Mouse (Mus musculus): Measurements from ENCODE around the gene Creb3l1. TPM values are rescaled to one million over a fixed set of nuclear protein-coding genes. Genes with fewer than 3 reads are reported as not detected.

Creb3l1 gene
- polyA plus RNA-seq, 1 experiment from 2014 or later: 3.6 TPM

DNA sequence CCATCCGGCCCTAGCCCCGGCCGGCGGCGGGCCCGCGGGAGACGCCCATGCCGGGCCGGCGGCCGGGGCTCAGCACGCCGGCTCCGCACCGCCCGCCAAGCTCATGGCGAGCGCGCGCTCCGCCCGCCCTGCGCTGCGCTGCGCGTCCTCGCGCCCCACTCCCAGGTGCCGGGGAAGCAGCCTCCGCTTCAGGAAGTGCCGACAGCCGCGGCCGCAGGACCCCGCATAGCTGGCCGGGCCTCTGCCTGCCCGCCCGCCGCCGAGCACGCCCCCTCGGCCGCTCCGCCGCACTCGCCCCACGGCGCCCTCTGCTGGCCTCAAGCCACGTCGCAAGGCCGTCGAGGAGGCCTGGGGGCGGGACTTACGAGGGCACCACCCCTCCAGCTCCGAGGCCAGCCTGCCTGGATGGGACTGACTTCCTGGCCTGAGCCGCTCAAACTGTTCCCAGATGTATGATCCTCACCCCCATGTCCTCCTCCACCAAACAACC is 60.8 kb downstream of the Creb3l1 start:
- peak; percentile 90 for ATAC-seq (ENCODE audit: low FRiP score)

DNA sequence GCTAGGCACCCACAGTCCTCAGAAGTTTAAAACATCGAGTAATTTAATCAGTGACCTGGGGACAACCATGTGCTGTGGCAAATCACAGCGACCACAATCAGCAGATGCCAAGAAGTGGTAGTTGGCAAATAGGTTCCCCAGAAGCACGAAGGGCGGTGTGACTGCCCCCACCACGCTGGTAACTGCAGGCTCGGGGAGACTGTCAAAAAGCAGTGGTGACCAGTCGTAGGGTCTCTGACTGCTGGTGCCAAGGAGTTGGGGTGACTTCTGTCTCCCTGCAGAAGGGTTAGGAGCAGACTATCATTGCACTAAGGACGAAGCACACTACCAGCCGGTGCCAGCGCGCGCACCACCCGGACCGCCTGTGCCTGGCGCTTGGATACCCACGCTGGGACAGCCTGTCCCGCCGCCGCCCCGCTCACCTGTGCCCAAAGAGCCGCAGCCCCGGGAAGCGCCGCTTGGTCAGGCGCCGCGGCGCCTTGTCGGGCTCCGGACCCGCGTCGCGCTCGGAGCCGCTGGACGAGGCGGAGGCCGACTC is 61.4 kb downstream of the Creb3l1 start:
- Histone ChIP-seq H3K9me3 (ENCODE audit: control insufficient read depth, low read length) (no peaks in the 10 kb centered on the region), H3K9ac (peak overlapping the region; percentile 93), H3K4me3 (replicated peaks; ENCODE audit: low read length) (peak overlapping the region; percentile 90), H3K36me3 (replicated peaks; ENCODE audit: control insufficient read depth, insufficient read depth) (no peaks in the 10 kb centered on the region), H3K27ac (peak overlapping the region; percentile 77), H3K27me3 (ENCODE audit: control insufficient read depth, insufficient read depth, low read length) (no peaks in the 10 kb centered on the region), H3K4me1 (replicated peaks; ENCODE audit: control insufficient read depth, insufficient read depth, low read length) (peaks cover 15% of the 10 kb centered on the region), H3K4me2 (replicated peaks) (peak overlapping the region; percentile 88)
- no peak for DNase-seq (ENCODE audit: low spot score)
- peak; percentile 50; the same call in 1 of the 2 replicates for ATAC-seq (ENCODE audit: low FRiP score)
- under 1% methylated on average over 37 of the region's 39 CpGs for WGBS

More for the DNA sequence above, 60.8 kb downstream of the Creb3l1 start:
- H3K4me3 ChIP-seq (replicated peaks; ENCODE audit: low read length): peak overlapping the region; percentile 90
- peaks cover 14% of the 10 kb centered on the region for H3K4me1 ChIP-seq (replicated peaks; ENCODE audit: control insufficient read depth, insufficient read depth, low read length)
- no peaks in the 10 kb centered on the region for H3K36me3 ChIP-seq (replicated peaks; ENCODE audit: control insufficient read depth, insufficient read depth)
- H3K27me3 ChIP-seq (ENCODE audit: control insufficient read depth, insufficient read depth, low read length): no peaks in the 10 kb centered on the region
- WGBS: under 1% methylated on average over 37 of the region's 57 CpGs
- H3K4me2 ChIP-seq (replicated peaks): peak overlapping the region; percentile 88
- H3K9me3 ChIP-seq (ENCODE audit: control insufficient read depth, low read length): no peaks in the 10 kb centered on the region
- H3K27ac ChIP-seq: peak overlapping the region; percentile 77
- peak; percentile 94 for DNase-seq (ENCODE audit: low spot score)
- peak overlapping the region; percentile 93 for H3K9ac ChIP-seq

DNA sequence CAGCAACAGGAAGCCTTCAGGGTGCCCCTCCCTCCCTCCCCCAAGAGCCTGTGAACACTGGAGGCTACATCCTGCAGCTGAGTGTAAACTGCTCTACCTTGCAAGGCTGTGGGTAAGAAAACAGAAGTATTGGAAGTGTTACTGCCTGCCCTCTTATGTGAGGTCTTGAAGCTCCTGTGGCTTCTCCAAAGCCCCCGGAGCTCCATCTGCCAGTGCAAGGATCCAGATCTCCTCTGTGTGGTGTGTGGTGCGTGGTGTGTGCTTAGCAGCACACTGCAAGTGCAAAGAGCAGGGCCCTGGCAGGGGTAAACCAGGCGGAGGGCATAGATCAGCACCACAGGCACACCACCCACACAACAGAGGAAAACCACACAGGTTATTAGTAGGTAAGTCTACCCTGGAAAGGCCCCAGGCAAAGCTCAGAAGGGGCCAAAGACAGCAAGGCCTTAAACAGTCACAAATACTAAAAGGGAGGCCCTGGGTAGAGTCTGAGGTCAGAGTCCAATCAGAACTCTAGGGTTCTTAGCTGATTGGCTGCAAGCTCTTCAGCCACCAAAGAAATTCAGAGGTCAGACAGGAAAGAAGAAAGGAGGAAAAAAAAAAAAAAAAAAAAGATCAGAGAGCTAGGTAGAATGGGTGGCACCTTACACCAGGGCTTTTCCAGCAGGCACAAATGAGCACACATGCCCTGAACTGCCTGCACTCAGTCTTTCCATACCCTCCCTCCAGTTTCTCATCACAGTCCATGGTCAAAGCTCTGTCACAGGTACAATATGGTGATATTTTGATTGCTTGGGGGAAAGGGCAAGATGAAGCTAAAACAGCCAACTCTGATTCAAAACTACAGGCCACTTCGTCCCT is 62.2 kb downstream of the Creb3l1 start:
- DNase-seq (ENCODE audit: low spot score) (no peak), ATAC-seq (ENCODE audit: low FRiP score) (no peak)
- H3K36me3 ChIP-seq (replicated peaks; ENCODE audit: control insufficient read depth, insufficient read depth): no peaks in the 10 kb centered on the region
- no peaks in the 10 kb centered on the region for H3K27me3 ChIP-seq (ENCODE audit: control insufficient read depth, insufficient read depth, low read length)
- H3K4me3 ChIP-seq (replicated peaks; ENCODE audit: low read length): peak overlapping the region; percentile 90
- peaks cover 23% of the 10 kb centered on the region for H3K4me1 ChIP-seq (replicated peaks; ENCODE audit: control insufficient read depth, insufficient read depth, low read length)
- H3K4me2 ChIP-seq (replicated peaks): peak overlapping the region; percentile 88
- no peak overlapping the region for H3K27ac ChIP-seq
- WGBS: 61% methylated on average over 4 of the region's 4 CpGs
- no peaks in the 10 kb centered on the region for H3K9me3 ChIP-seq (ENCODE audit: control insufficient read depth, low read length)
- peak overlapping the region; percentile 93 for H3K9ac ChIP-seq

DNA sequence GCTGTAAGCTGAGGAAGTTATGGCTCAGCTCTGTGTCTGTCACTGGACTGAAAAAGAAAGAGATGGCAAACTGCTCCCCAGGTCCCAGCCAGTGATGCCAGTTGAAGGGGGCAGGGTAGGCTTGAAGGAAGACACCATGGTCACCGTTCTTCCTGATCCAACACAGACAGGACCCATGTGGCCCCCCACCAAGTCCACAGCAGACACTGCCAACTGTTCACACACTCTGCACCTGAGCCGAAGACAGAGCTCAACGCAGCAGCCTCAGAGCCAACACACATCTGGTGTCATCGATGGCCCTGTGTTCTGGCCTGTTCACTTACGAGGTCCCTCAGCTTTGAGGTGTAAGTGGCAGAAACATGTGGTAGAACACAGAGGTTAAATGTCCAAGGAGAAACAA is 63.8 kb downstream of the Creb3l1 start:
- DNase-seq (ENCODE audit: low spot score): no peak
- H3K4me2 ChIP-seq (replicated peaks): no peak overlapping the region
- H3K4me3 ChIP-seq (replicated peaks; ENCODE audit: low read length): no peak overlapping the region
- H3K9ac ChIP-seq: no peak overlapping the region
- 85% methylated on average over 5 of the region's 5 CpGs for WGBS
- H3K4me1 ChIP-seq (replicated peaks; ENCODE audit: control insufficient read depth, insufficient read depth, low read length): peaks cover 27% of the 10 kb centered on the region
- H3K9me3 ChIP-seq (ENCODE audit: control insufficient read depth, low read length): no peaks in the 10 kb centered on the region
- no peaks in the 10 kb centered on the region for H3K27me3 ChIP-seq (ENCODE audit: control insufficient read depth, insufficient read depth, low read length)
- H3K27ac ChIP-seq: no peak overlapping the region
- no peaks in the 10 kb centered on the region for H3K36me3 ChIP-seq (replicated peaks; ENCODE audit: control insufficient read depth, insufficient read depth)
- ATAC-seq (ENCODE audit: low FRiP score): no peak

DNA sequence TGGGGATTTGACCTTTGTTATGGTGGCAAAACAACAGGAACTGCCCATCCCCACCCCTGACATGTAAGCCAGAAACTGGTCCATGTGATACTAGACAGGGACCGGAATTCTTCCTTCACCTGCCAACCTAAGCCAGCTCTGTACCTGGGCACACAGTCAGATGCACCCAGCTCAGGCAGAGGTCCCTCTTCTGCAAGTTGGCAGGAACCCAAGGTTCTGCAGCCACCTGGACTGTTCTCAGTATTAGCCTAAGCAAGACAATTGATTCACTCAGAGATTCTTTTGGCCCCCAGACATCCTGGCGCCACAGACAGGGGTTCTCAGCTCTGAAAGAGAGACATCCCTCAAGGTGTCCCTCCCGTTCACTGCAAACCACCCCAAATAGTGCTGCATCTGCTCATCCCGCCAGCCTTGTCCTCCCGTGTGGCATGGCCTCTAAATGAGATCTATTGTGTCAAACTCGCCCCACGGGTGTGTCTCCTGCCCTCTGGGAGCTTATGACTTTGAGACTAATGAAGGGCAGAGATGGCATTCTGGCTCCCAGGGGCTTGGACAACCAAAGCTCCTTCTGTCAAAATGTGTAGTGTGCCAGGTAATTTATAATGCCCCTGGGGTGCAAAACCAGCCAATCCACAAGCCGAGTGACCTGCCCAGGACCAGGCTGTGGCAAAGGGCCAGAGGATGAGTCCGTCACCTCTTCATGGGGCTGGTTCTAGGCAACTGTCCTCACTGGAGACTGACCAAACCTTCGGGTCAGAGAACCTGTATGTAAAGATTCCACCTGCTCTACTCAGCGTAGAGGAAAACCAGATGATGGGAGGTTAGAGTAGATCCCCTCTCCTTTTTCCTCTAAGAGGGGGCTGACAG is 64.5 kb downstream of the Creb3l1 start:
- no peak for DNase-seq (ENCODE audit: low spot score)
- H3K4me2 ChIP-seq (replicated peaks): no peak overlapping the region
- 59% methylated on average over 11 of the region's 11 CpGs for WGBS
- 0 out of 2 replicates have a peak overlapping the region, but pooled peaks have one; percentile 2 for H3K9ac ChIP-seq
- peaks cover 27% of the 10 kb centered on the region for H3K4me1 ChIP-seq (replicated peaks; ENCODE audit: control insufficient read depth, insufficient read depth, low read length)
- no peak overlapping the region for H3K27ac ChIP-seq
- H3K9me3 ChIP-seq (ENCODE audit: control insufficient read depth, low read length): no peaks in the 10 kb centered on the region
- ATAC-seq (ENCODE audit: low FRiP score): no peak
- H3K4me3 ChIP-seq (replicated peaks; ENCODE audit: low read length): no peak overlapping the region
- no peaks in the 10 kb centered on the region for H3K36me3 ChIP-seq (replicated peaks; ENCODE audit: control insufficient read depth, insufficient read depth)
- no peaks in the 10 kb centered on the region for H3K27me3 ChIP-seq (ENCODE audit: control insufficient read depth, insufficient read depth, low read length)

DNA sequence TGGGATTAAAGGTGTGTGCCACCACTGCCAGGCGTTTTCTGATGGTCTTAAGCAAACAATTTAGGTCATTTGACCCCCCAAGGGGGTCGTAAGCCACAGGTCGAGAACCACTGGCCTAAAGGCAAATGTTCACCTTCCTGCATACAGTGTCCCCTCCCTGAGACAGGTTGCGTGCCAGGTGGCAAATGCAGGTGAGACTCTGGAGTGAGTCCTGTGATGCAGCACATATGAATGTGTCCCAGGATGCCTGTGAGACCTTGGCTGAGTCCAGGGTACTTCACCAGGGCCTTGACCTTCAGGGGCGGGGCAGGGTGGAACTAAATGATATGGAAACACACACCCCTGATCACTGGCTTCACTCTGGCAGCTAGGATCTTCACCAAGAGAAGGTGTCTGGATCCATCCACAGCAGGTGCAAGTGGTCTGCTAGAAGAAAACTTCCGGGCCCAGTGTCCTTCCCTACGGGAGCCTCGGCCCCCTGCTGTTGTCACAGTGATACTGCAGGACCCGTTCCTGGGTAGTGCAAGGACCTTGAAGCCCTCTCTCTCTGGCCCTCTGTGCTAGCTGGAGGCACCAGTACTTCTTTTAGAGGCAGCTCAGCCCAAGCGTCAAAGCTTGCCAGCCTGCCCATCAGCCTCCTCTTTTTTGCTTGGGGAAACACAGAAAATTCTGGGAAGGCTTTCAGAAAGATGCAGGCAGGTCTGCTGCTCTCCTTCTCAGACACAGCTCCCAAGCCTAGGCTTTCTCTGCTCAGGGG is 65.4 kb downstream of the Creb3l1 start:
- no peak for ATAC-seq (ENCODE audit: low FRiP score)
- Histone ChIP-seq H3K4me1 (replicated peaks; ENCODE audit: control insufficient read depth, insufficient read depth, low read length) (peaks cover 29% of the 10 kb centered on the region), H3K27me3 (ENCODE audit: control insufficient read depth, insufficient read depth, low read length) (no peaks in the 10 kb centered on the region), H3K4me3 (replicated peaks; ENCODE audit: low read length) (no peak overlapping the region), H3K9ac (no peak overlapping the region), H3K36me3 (replicated peaks; ENCODE audit: control insufficient read depth, insufficient read depth) (no peaks in the 10 kb centered on the region), H3K27ac (no peak overlapping the region), H3K9me3 (ENCODE audit: control insufficient read depth, low read length) (no peaks in the 10 kb centered on the region), H3K4me2 (replicated peaks) (no peak overlapping the region)
- peak; percentile 52 for DNase-seq (ENCODE audit: low spot score)
- WGBS: 54% methylated on average over 10 of the region's 10 CpGs

DNA sequence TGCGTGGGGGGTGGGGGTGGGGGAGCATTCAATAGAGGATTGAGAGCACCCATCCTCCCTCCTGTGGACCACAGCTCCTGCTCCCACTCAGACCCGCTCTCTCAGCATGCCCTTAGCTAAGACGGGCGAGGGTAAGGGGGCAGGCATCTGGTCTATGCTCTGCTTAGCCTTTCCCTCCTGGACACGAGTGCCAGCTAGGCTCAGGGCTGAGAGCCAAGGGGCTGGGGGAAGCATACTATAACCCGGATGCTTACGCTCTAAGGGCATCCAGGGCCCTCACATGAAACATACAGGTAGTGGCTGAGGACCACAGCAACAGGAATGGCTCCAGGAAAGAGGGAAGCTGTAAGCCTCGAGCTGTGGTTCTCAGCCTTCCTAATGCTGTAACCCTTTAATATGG is 66.3 kb downstream of the Creb3l1 start:
- no peaks in the 10 kb centered on the region for H3K9me3 ChIP-seq (ENCODE audit: control insufficient read depth, low read length)
- H3K27ac ChIP-seq: no peak overlapping the region
- no peak overlapping the region for H3K9ac ChIP-seq
- H3K4me2 ChIP-seq (replicated peaks): no peak overlapping the region
- DNase-seq (ENCODE audit: low spot score) (no peak), ATAC-seq (ENCODE audit: low FRiP score) (no peak)
- peaks cover 31% of the 10 kb centered on the region for H3K4me1 ChIP-seq (replicated peaks; ENCODE audit: control insufficient read depth, insufficient read depth, low read length)
- H3K36me3 ChIP-seq (replicated peaks; ENCODE audit: control insufficient read depth, insufficient read depth): no peaks in the 10 kb centered on the region
- WGBS: 84% methylated on average over 8 of the region's 8 CpGs
- H3K4me3 ChIP-seq (replicated peaks; ENCODE audit: low read length): no peak overlapping the region
- H3K27me3 ChIP-seq (ENCODE audit: control insufficient read depth, insufficient read depth, low read length): no peaks in the 10 kb centered on the region

DNA sequence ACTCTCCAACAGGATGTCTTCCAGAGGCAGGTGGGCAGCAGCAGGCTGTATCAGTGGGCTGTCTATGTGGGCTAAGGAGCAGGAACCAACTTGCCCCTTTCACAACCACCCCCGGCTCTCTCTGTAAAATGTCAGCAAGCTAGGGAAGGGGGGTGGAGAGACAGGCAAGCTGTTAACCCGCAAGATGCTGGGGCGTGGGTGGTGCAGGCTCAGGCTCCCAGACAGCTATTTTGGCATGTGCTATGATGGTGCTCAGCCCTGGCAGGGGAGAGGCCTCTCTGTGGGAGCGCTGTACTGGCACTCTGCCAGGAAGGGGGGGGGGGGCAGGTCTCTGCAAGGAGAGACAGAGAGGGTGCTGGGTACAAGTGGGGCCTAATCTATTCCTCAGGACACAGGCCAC is 67.2 kb downstream of the Creb3l1 start:
- Histone ChIP-seq H3K4me2 (replicated peaks) (no peak overlapping the region), H3K27me3 (ENCODE audit: control insufficient read depth, insufficient read depth, low read length) (no peaks in the 10 kb centered on the region), H3K4me1 (replicated peaks; ENCODE audit: control insufficient read depth, insufficient read depth, low read length) (peaks cover 26% of the 10 kb centered on the region), H3K27ac (no peak overlapping the region), H3K4me3 (replicated peaks; ENCODE audit: low read length) (no peak overlapping the region), H3K9ac (no peak overlapping the region), H3K36me3 (replicated peaks; ENCODE audit: control insufficient read depth, insufficient read depth) (no peaks in the 10 kb centered on the region), H3K9me3 (ENCODE audit: control insufficient read depth, low read length) (no peaks in the 10 kb centered on the region)
- peak; percentile 46; the same call in 1 of the 2 replicates for ATAC-seq (ENCODE audit: low FRiP score)
- WGBS: 31% methylated on average over 3 of the region's 4 CpGs
- no peak for DNase-seq (ENCODE audit: low spot score)
